Mouse (Mus musculus) Muller cell, postnatal 12 days (primary cell): ENCODE measurements at regions not wholly inside any gene's neighbourhood (a gene's known extent, or its start where the extent isn't known, plus 50 kb on each side); places are given as distances from the start of the nearest gene placed in this dataset.
A peak's percentile ranks its signal among the peaks of the same experiment; 100 is the strongest.

Source experiments
- DNase-seq: peaks from one replicate; pipeline ENCODE4 v3.0.0-alpha.2; 2015; ENCODE audit errors: inconsistent ontology term

DNA sequence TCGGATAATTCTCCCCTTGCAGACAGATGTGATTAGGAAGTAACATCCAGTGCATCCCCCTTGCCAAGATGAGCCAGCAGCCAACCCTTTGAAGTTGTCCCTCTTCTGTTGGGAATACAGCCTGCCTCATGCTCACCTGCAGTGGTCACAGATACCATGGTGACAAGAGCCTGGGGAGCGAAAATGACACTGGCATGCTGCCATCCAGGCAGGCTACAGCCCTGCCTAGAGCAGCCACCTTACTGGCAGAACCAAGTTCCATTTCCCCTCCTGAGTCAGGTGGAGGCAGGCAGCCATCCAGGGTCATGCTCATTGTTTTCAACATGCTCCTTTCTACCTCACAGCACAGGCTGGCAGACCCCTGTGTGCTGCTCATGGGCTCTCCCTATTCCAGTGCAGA lies 661.6 kb downstream of the Defb40 start:
- DNase-seq: no peak

DNA sequence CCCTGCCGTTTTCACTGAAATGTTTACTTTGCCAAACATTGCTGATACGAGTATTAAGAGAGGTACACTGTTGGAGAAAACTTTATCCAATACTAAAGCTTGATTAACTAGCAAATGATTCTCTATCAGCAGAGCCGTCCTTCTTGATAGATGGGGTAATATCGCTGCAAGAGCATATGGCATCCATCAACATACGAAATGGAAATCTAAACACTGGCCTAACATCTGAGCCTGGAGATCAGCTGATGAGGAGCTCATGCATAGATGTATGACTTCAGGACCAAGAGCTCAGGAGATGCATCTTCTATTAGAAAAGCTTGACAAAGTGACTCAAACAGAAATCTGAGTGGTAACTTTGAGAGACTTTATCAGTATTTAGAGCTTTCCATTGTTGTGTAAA lies 666.5 kb downstream of the Defb40 start:
- DNase-seq: no peak

DNA sequence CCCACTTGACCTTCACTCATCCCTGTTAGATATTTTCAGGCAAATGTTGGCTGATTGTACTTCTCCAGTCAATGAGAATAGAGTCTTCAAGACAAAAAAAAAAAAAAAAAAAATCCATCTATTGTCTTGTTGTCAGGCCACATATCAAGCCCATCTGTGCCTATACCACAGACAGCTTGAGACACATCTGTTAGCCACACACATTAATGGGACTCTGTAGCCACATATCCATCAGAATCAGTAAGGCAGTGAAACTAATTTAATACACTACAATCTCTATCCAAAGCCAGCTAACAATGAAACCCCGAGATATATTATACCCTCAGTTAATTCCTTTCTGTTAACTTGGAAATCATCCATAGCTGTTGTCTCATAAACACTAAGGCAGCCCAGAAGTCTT lies 667.1 kb downstream of the Defb40 start:
- DNase-seq: no peak

DNA sequence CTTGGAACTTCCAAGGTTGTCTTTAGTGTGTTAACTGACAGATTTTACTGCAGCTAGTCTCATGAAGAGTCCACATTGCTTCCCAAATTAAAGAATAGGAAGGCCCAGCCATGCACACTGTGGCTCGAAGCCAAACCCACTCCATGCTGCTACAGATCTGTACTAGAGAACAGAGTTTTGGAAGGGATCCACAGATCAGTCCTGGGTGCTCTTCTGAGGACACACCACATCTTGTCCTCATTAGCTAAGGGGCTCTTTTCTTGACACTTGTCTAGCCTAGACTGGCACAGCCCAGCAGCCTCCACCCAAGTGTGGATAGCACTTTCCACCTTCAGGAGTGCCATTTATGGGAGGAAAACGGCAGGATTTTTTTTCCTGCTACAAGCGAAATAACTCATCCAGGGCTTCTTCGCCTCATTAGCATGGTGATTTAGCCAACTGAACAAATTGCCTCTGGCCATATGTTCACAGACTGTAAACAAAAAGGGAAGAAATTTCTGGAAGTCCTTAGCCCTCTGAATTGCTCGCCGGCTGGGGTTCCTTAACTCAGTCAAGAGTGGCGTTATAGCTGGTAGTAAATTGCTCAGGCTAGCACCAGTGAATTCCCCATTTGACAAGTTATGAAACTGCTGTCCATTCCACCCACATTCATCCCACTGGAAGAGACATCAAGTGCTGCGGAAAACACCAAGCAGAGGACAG lies 690.4 kb downstream of the Defb40 start:
- DNase-seq: peak; percentile 33

DNA sequence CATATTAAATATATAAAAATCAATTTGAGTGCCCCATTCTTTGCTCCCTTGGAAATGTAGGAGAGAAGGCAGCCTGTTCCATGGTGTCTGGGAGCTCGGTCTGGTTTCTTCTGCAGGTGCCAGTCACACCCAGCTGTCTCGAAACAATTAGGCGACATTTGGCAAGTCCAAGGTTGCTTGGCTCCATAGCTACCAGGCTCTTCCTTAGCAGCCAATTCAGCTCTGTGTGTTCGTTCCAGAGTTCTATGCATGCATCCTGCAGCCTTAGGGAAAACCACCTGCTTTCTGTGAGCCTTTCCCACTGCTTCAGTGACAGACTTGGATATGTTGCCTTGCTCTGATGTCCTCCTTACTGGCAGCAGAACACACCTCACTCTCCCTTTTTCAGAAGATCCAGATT lies 698.1 kb downstream of the Defb40 start:
- DNase-seq: no peak

DNA sequence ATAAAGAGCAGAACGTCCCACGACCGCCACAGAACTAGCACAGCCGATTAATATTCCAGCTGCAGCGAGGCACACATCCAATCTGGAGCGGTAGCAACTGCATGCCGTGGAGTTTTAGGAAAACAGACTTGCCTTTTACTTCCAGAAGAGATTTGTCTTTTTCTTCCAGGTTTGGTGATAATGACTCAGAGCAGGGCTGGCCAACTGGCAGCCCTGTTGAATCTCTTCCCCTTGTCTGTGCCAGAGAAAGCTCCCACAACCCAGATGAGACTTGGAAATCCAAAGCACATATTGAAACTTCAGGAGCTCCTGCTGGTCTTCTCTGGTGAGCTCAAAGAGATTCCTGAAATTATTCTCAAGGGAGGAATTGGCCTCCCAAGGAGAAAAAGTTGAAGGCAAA lies 709.8 kb downstream of the Defb40 start:
- peak; percentile 43 for DNase-seq

DNA sequence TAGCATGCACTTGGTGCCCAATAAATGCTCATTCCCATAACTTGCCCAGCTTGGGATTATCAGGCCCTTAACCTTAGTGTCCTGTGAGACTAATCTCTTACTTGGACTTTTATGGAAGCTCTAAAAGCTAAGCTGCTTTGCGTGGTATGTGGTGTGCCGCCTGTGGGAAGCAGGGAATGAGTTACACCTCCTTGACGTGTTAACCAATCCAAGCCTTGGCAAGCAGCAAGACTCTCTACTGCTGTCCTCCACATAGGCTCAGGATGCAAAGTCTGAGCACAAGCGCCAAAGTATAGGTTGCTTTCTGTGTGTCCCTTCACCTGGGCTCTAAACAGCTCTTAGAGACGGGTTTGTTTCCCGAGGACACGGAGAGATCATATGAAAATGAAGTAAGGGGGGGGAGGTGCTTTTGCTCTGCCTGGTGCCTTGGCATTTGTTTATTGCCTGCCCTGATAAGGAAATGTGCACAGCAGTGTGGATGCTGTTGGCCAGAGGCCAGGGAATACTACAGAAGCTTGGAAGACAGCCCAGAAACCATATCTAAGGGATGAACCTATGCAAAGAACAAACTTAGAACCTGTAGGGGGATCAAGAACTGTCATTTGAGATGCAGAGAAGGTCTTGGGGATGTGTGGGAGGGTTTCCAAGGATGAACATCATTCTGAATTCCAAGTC lies 719.6 kb downstream of the Defb40 start:
- DNase-seq: no peak

DNA sequence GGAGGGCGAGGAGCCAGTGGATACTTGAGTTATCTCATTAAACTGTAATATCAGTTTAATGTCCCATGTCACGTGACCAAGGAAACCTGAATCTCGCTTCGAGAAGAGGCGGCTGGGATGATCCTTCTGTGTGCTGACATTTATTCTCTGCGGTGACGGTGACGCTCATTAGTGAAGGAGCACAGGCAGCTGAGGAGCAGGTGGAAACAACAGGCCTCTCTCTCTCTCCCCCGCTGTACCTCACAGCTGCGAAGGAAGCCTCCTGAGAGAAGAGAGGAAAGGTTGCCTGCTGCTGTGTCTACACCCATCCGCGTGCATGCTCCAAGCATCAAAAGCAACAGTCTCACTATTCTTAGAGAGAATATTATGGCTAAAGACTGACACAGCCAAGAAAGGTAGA lies 731.8 kb downstream of the Defb40 start:
- DNase-seq: no peak

DNA sequence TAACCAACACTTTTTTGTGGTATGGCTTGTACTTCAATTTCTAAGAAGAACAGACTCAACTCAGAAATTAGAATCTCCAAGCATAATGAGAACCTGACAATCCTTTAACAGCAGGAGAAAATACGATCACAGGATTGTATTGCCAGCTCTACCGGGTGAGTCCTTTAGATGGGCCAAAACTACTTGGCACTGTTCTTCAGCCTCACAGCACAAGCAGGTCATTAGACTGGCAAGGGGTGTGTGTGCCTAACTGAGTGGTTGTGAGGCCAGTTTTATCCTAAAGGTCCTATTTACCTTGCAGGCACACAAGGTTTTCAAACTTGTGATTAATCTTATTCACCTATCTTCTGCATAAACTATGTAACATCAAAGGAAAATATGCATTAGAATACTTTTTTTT lies 760.5 kb downstream of the Defb40 start:
- DNase-seq: no peak

DNA sequence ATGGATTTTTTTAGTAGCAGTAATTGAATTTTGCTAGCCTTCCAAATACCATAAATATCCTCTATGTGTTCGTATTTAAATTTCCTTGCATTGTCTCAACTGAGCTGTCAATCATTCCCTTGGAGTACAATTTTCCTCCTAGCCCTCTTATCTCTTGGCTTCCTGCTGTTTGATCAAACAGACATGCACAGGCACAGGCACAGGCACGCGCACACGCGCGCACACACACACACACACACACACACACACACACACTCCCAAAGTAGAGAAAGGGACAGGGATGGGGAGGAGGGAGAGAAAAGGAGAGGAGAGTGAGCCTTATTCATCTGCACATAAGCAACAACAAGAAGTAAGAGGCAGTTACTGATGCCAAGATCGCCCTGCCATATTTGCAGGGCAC lies 760.9 kb downstream of the Defb40 start:
- DNase-seq: no peak

DNA sequence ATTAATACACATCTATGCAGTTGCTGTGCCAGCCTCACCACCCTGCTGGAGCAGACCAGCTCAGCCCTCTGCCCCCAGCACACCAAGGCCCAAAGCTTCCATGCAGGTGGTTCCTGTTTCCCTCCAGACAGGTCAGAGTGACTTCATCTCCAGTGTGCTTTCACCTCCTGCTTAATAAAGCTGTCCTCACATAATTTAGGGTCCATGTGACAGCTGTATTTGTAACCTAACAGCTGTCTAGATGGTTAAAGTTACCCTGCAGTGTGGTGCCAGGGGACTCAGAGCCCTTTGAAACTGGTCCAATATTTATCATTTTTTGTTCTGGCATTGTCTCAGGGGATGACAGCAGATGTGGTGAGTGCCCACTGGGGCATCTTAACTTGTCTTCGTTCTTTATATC lies 761.5 kb downstream of the Defb40 start:
- no peak for DNase-seq

DNA sequence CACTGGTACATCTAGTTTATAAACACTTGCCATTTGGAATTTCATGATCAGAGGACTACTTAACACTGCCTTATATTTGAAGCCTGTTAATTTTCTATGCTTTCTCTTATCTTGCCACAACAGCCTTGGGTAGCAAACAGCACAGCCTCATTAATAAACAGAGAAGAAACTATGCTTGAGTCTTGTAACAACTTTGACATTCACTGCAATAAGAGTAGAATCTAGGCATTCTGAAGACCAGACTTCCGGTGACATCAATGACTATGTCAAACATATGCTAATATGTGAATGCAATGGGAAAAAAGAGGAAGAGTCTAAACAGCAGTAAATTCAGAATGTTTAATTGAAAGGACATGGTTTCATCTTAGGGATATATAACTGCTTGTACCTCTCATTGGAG lies 768.0 kb downstream of the Defb40 start:
- DNase-seq: no peak

DNA sequence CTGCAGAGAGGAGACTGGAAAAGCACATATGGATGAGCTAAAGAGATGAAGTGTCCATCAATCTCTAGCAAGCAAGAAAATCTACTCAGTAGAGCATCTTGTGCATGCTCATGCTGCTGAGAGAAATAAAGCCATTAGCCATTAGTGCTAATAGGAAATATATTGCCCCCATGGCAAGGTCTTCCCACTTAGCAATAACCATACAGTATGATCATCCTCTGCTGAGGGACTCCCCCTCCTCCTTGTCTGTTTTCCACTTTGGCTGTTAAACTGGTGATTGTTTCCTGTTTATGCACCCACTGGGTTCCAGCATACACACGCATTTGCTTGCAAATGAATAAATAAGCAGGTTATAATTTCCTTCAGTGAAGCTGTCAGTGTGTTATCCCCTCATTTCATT lies 769.4 kb downstream of the Defb40 start:
- DNase-seq: no peak

DNA sequence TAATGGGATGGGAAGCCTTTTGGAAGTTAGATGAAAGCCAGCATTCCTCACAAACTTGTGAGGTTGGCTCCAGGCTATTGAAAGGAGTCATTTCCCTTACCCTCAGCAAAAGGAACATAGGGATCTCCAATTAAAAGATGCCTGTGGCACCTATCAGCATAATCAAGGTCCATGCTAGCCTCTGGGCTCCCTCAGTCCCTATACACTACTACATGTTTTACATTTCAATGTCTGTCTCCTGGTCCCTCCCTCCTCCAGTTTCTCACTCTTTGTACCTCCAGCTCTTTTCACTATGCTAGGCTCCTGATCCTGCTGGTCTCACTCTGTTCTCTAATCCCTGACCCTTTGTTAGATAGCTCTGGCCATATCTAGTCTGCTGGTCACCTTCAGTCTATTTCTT lies 790.6 kb downstream of the Defb40 start:
- DNase-seq: no peak

DNA sequence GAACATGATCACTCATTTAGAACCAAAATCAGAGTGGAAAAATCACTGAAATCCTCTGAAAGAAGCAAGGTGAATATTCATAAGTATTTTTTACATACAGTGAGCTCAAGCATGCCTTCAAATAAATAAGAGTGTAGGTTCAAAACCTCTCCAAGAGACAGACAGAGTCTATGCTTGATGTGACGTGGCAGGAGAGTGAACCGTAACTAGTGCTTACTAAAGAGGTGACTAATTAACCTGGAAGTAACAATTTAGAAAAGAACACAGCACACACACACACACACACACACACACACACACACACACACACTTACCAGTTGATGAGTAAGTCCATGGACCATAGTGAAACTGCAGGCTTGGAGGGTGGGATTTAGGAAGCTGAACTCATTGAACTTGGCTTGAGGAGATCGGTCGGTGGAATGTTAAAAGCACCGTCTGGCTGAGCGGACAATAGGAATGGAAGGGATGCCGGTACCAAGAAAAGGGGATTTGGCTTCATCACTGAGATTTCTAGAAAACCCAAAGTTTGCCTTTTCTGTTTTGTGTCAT lies 802.4 kb downstream of the Defb40 start:
- no peak for DNase-seq

DNA sequence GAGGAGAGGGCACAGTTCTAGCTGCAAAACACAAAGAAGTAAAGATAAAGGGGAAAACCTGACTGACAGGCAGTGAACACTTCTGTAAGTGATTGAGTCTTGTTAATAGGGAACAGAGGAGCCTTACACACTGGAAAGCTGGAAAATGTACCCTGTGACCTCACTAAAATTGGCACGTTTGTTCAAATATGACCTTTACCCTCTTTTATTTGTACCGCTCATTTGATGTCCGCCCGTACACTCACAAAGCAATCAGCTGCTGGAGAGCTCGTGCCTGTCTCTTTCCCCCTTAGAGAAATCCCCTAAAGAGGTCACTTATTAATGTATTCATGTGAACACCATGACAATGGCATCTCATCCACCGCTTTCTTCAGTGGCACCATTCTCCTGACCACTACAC lies 819.4 kb downstream of the Defb40 start:
- DNase-seq: no peak

DNA sequence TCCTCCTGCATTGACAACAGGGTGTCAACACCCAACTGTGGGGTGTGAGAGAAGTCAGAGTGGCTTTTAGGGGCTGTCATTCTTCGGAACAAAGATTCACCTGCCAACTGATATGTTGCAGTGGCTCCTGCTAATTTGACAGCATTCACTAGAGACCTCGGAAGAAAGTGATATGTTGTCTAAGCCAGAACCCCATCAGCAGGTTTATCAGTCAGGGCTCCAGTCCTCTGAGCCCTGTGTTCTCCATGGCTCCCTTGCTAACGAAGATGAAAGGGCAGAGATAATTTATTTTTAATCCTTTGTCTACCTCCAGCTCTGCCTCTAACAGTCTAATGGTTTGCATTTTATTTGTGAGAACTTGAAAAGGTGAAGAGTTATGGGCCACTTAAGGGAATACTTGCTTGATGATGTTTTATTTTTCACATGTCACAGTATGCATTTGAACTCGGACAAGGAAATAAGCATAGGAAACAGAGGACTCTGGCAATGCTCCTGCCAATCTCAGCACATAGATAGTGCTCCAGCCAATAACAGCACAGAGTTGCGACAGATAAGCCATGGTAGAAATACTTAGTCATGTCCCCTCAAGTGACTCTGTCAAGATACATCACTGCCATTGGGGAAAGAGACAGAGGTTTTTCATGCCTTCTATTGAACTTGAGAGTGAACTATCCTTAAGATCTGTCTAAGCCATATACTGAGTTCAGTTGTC lies 862.6 kb downstream of the Defb40 start:
- DNase-seq: no peak

DNA sequence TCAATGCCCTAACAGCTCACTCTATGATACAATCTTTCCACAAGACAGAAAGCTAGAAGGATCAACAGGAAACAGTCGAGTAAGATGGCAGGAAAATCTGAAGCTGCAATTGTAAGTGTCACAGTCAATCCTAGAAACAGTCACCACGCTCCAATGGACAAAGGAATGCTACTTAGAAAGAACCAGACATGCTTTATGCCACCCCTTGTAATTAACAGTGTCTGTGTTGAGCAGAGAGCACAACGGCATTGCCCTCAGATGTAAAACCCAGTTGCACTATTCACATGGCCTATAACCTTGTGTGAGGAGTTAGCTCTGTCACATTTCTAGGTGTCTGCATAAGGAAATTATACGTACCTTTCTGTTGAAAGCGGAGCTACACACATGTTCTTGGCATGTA lies 864.8 kb downstream of the Defb40 start:
- DNase-seq: peak; percentile 31

DNA sequence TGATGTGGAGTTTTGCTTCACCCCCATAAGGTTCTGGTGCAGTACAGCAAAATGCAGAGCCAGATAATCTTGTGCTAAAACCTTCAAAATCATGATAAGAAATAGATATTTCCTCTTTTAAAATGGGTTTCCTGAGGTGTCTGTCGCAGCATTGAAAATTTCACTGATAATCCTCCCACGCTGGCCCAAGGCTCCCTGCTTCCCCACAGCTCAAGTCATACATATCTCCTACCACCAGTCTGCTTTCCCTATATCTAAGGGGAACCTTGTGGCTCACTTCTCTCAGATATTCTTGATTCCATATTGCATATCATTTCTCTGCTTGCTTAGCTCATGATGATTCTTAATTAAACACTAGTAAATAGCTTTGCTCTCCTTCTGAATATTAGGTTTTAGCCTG lies 868.6 kb downstream of the Defb40 start:
- no peak for DNase-seq

DNA sequence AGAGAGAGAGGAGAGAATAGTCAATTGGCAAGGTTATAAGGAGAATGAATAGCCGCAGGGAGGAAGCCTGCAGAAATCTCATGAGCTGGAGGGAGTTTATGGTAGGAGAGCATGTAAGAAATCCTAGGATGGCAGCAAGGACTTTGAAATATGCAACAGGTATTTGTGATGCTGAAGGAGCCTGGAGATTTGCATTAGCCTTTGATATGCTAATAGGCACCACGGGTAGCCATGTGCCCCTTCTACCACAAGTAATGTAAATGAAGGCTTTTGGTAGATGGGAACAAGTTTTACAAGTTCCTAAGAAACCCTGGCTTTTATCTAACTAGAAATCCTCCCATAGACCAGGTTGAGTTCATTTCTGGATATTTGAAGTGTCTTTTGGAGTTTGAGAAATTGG lies 871.2 kb downstream of the Defb40 start:
- no peak for DNase-seq

DNA sequence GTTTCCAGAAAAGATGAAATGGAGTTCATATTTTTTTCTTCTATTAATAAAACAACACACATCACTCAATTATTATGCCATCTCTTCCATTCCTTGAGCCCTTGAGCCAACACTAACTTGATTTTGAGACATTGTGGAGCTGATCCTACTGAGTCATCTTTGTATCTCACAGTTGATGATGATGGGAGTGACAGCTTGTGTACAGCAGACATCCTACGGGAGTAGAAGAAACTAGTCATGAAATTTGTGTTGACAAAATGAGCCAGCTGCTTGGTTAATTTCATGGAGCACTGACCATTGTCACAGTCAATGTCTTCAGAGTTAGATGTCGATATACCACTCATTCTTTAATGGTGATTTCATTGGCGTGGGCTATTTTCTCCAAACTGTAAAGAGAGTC lies 912.6 kb downstream of the Defb40 start:
- DNase-seq: peak; percentile 45

DNA sequence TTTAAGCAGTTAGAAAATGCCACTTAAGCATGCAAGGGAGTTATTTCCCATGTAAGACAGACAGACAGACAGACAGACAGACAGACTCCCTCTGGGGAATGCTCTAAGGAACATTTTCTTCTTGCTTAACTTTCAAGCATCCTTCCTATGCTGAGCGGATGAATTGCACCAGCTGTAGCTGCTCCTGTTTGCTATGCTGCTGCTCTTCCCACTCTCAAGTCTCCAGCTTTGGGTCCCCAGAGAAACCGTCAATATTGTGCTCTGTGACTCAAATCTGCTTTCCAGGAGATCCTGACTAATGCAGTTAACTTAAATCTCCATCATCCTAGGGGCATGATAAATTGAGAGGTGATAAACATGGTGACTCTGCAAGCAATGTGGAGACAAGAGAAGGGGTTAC lies 918.5 kb downstream of the Defb40 start:
- no peak for DNase-seq

DNA sequence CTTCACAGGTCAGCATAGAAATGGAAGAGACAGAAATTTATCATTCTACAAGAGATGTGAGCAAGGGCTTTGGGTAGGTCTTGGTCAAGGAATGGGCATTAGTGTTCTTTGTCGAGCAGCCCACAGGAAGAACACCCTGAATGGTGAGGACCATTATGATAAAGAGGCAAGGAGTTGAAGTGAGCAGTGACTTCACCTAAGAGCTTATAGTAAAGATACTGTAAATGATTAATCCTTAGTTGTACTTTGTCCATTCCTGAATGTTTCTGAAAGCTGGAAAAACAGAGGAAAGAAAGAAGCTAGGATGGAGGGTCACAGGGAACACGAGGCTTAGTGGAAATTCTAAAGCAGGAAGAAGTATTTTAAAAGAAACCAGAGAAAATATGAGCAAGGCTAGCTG lies 956.9 kb downstream of the Defb40 start:
- DNase-seq: no peak
